8 mouse cellular contexts compared by ENCODE assay signal in genomic region chr2:129801231-129802029, GRCm38 (mm10). TPM values are rescaled to one million over a fixed set of nuclear protein-coding genes. Genes with fewer than 3 reads are reported as not detected.
DNase-seq lines count a peak whose midpoint lies in the region; ATAC-seq and TF ChIP-seq lines count a peak whose summit lies in the region.

No protein-coding gene starts in this region.

- no peaks in the 10 kb centered on the region for H3K27me3 ChIP-seq in embryonic facial prominence, embryonic 13.5 days
- H3K27me3 ChIP-seq in heart, adult 2 months (ENCODE audit: control insufficient read depth, insufficient read depth, low read length) = no peaks in the 10 kb centered on the region
- no peaks in the 10 kb centered on the region for H3K27me3 ChIP-seq in kidney, adult 2 months (replicated peaks; ENCODE audit: control insufficient read depth, insufficient read depth, low read length)
- H3K27me3 ChIP-seq in limb, embryonic 12.5 days = no peaks in the 10 kb centered on the region
- no peaks in the 10 kb centered on the region for H3K27me3 ChIP-seq in midbrain, embryonic 14.5 days (ENCODE audit: control insufficient read depth, insufficient read depth, low read length)

- TF ChIP-seq POLR2A in heart, adult 2 months (IDR thresholded peaks at IDR 0.05; ENCODE audit: insufficient read depth, low read depth, low read length) = 0 out of 2 replicates have a peak, but pooled peaks have one; percentile 45
- no peak for TF ChIP-seq POLR2A in kidney, adult 2 months (IDR thresholded peaks at IDR 0.05; ENCODE audit: low read depth, low read length)

- peak overlapping the region; percentile 97 for H3K27ac ChIP-seq in embryonic facial prominence, embryonic 13.5 days
- H3K27ac ChIP-seq in heart, adult 2 months = peak overlapping the region; percentile 97
- H3K27ac ChIP-seq in kidney, adult 2 months (ENCODE audit: insufficient read depth, low read depth, low read length) = peak overlapping the region; percentile 95
- H3K27ac ChIP-seq in limb, embryonic 12.5 days = peak overlapping the region; percentile 97
- peak overlapping the region; percentile 94 for H3K27ac ChIP-seq in midbrain, embryonic 14.5 days (replicated peaks; ENCODE audit: low read depth, low read length)

- under 1% methylated on average over 73 of the region's 73 CpGs for WGBS in embryonic facial prominence, embryonic 13.5 days
- WGBS in heart, adult 2 months = under 1% methylated on average over 72 of the region's 73 CpGs
- under 1% methylated on average over 73 of the region's 73 CpGs for WGBS in kidney, adult 2 months
- WGBS in limb, embryonic 12.5 days = under 1% methylated on average over 70 of the region's 73 CpGs
- under 1% methylated on average over 70 of the region's 73 CpGs for WGBS in midbrain, embryonic 14.5 days

- H3K4me1 ChIP-seq in embryonic facial prominence, embryonic 13.5 days = peaks cover 40% of the 10 kb centered on the region
- H3K4me1 ChIP-seq in heart, adult 2 months (ENCODE audit: control insufficient read depth, insufficient read depth, low read length) = peaks cover 9% of the 10 kb centered on the region
- peaks cover 16% of the 10 kb centered on the region for H3K4me1 ChIP-seq in kidney, adult 2 months (ENCODE audit: control insufficient read depth, insufficient read depth, low read length)
- peaks cover 34% of the 10 kb centered on the region for H3K4me1 ChIP-seq in limb, embryonic 12.5 days (replicated peaks)
- peaks cover 22% of the 10 kb centered on the region for H3K4me1 ChIP-seq in midbrain, embryonic 14.5 days (ENCODE audit: control insufficient read depth, insufficient read depth, low read length)

- H3K9me3 ChIP-seq in embryonic facial prominence, embryonic 13.5 days = no peaks in the 10 kb centered on the region
- H3K9me3 ChIP-seq in limb, embryonic 12.5 days = no peaks in the 10 kb centered on the region
- H3K9me3 ChIP-seq in midbrain, embryonic 14.5 days (ENCODE audit: control insufficient read depth, low read length) = no peaks in the 10 kb centered on the region

- peaks cover 2% of the 10 kb centered on the region; the same call in 1 of the 2 replicates for H3K79me2 ChIP-seq in heart, adult 2 months (replicated peaks; ENCODE audit: control insufficient read depth, insufficient read depth, low read length)

- peak overlapping the region; percentile 97 for H3K9ac ChIP-seq in embryonic facial prominence, embryonic 13.5 days
- peak overlapping the region; percentile 98 for H3K9ac ChIP-seq in heart, adult 2 months (ENCODE audit: low read depth, low read length)
- H3K9ac ChIP-seq in limb, embryonic 12.5 days (replicated peaks) = peak overlapping the region; percentile 93
- H3K9ac ChIP-seq in midbrain, embryonic 14.5 days (replicated peaks; ENCODE audit: low read length) = peak overlapping the region; percentile 88

- H3K4me2 ChIP-seq in embryonic facial prominence, embryonic 13.5 days = peak overlapping the region; percentile 78
- H3K4me2 ChIP-seq in limb, embryonic 12.5 days = peak overlapping the region; percentile 94
- H3K4me2 ChIP-seq in midbrain, embryonic 14.5 days (ENCODE audit: low read length) = peak overlapping the region; percentile 85

- H3K36me3 ChIP-seq in embryonic facial prominence, embryonic 13.5 days = peaks cover 29% of the 10 kb centered on the region
- peaks cover 33% of the 10 kb centered on the region for H3K36me3 ChIP-seq in heart, adult 2 months (ENCODE audit: control insufficient read depth, insufficient read depth, low read length)
- no peaks in the 10 kb centered on the region; the same call in 1 of the 2 replicates for H3K36me3 ChIP-seq in kidney, adult 2 months (ENCODE audit: control insufficient read depth, insufficient read depth, low read length)
- H3K36me3 ChIP-seq in limb, embryonic 12.5 days = peaks cover 38% of the 10 kb centered on the region; the same call in 1 of the 2 replicates
- H3K36me3 ChIP-seq in midbrain, embryonic 14.5 days (ENCODE audit: control insufficient read depth, insufficient read depth, low read length) = 0 out of 2 replicates have a peak, but pooled peaks cover 14% of the 10 kb centered on the region

- intact Hi-C loops in heart, adult 2 months (cut with DNase I) = loop anchor here (5.0 to 10.0 kb wide), 2 partner anchors 207 to 376 kb away; partner anchors contain the start of genes Sirpa and Snrpb

- peak; percentile 75 for ATAC-seq in embryonic facial prominence, embryonic 13.5 days (ENCODE audit: insufficient number of reproducible peaks, insufficient read depth, low FRiP score, low TSS enrichment, low read depth)
- peak; percentile 67 for ATAC-seq in limb, embryonic 12.5 days (ENCODE audit: insufficient number of reproducible peaks, insufficient read depth, low FRiP score, low TSS enrichment, low read depth)
- ATAC-seq in midbrain, embryonic 14.5 days (ENCODE audit: low FRiP score, low TSS enrichment) = peak; percentile 83

- TF ChIP-seq EP300 in heart, adult 2 months (IDR thresholded peaks at IDR 0.05; ENCODE audit: insufficient read depth, low read depth, low read length) = no peak

- H3K4me3 ChIP-seq in embryonic facial prominence, embryonic 13.5 days = peak overlapping the region; percentile 95
- peak overlapping the region; percentile 92 for H3K4me3 ChIP-seq in heart, adult 2 months
- peak overlapping the region; percentile 100 for H3K4me3 ChIP-seq in kidney, adult 2 months (ENCODE audit: insufficient read depth, low read depth, low read length)
- H3K4me3 ChIP-seq in limb, embryonic 12.5 days (replicated peaks) = peak overlapping the region; percentile 91
- peak overlapping the region; percentile 80 for H3K4me3 ChIP-seq in midbrain, embryonic 14.5 days (replicated peaks; ENCODE audit: low read depth, low read length)

- peak; percentile 22 for TF ChIP-seq CTCF in heart, adult 2 months (IDR thresholded peaks at IDR 0.05)
- TF ChIP-seq CTCF in kidney, adult 2 months (conservative IDR thresholded peaks at IDR 0.05; ENCODE audit: insufficient read depth, insufficient read length, low read depth, low read length) = no peak

- peak; percentile 86 for DNase-seq in 3T3-L1 (ENCODE audit: low read depth, low spot score)
- peak; percentile 87 to 92 for DNase-seq in adrenal gland, postnatal 4 days (ENCODE audit: low spot score in 2 of 2)
- peak; percentile 92 to 99 for DNase-seq in heart, adult 2 months
- DNase-seq in kidney, adult 2 months = peak; percentile 94
- DNase-seq in midbrain, embryonic 14.5 days = peak; percentile 93
- peak; percentile 74 for DNase-seq in spleen, adult 12 weeks (ENCODE audit: low spot score)

RNA-seq across cellular contexts. Expression of gene Stk35, which starts 1.1 kb away (rescaled TPM):
- total RNA-seq in adrenal gland, postnatal 4 days (2021) = 10 to 100 TPM; 27.4 to 29.4 TPM
- polyA plus RNA-seq in embryonic facial prominence, embryonic 13.5 days (2015; fragmentation: Nextera tagmentation; extraction: Ambion mirVana) = 11.7 and 13.2 TPM in 2 replicates
- total RNA-seq in heart, adult 2 months (2021) = 10 to 100 TPM; 10.9 to 18.4 TPM
- 11.2 and 17.8 TPM in 2 replicates for polyA plus RNA-seq in heart, adult 2 months (2012; rRNA removed)
- polyA plus RNA-seq in kidney, adult 2 months (2012; rRNA removed) = 17.7 and 21.1 TPM in 2 replicates
- polyA plus RNA-seq in limb, embryonic 12.5 days (2016; fragmentation: Nextera tagmentation; extraction: Ambion mirVana) = 18.1 and 21.8 TPM in 2 replicates
- 7.0 and 10.8 TPM in 2 replicates for polyA plus RNA-seq in midbrain, embryonic 14.5 days (2014; fragmentation: Nextera tagmentation; extraction: Ambion mirVana)

Comparison
In these comparisons a context has a peak if more than half of its experiments do, and no peak if none do; other contexts are left out.
1. Peak in every context shown above with its lines: DNase-seq, ATAC-seq, H3K4me3 ChIP-seq and H3K27ac ChIP-seq.